Mouse (Mus musculus) layer of hippocampus, adult 8-10 months (tissue): ENCODE measurements at regions not wholly inside any gene's neighbourhood (a gene's known extent, or its start where the extent isn't known, plus 50 kb on each side); places are given as distances from the start of the nearest gene placed in this dataset.

Source experiments
- DNase-seq, 2 experiments: peaks; one replicate each; pipeline ENCODE4 v3.0.0; 2022; ENCODE audit warnings: low spot score in 2 of 2

- DNase-seq: no peak
These were observed 54.8 kb upstream of the Scel start for GRCm38 (mm10) chr14:103458340-103458739.

- DNase-seq: peak in 1 of 2 experiments; percentile 23
These were observed 57.0 kb upstream of the Scel start for GRCm38 (mm10) chr14:103456106-103456505.

- no peak for DNase-seq
These were observed 62.4 kb upstream of the Scel start for GRCm38 (mm10) chr14:103450756-103451155.

- no peak for DNase-seq
These were observed 63.7 kb upstream of the Scel start for GRCm38 (mm10) chr14:103449447-103449846.

- no peak for DNase-seq
These were observed 64.1 kb upstream of the Scel start for GRCm38 (mm10) chr14:103449033-103449432.

GRCm38 (mm10) chr14:103446671-103447070 is 66.5 kb upstream of the Scel start:
- peak; percentile 37 to 45 for DNase-seq

GRCm38 (mm10) chr14:103441454-103442065 is 71.6 kb upstream of the Scel start:
- no peak for DNase-seq

GRCm38 (mm10) chr14:103440243-103440642 is 72.9 kb upstream of the Scel start:
- peak; percentile 52 to 56 for DNase-seq

- DNase-seq: no peak
These were observed 78.9 kb upstream of the Scel start for GRCm38 (mm10) chr14:103434218-103434617.

- no peak for DNase-seq
These were observed 80.0 kb upstream of the Scel start for GRCm38 (mm10) chr14:103433106-103433505.

GRCm38 (mm10) chr14:103427873-103428272 is 81.3 kb upstream of the Mycbp2 start:
- no peak for DNase-seq

GRCm38 (mm10) chr14:103421305-103421822 is 74.8 kb upstream of the Mycbp2 start:
- no peak for DNase-seq

- no peak for DNase-seq
These were observed 70.8 kb upstream of the Mycbp2 start for GRCm38 (mm10) chr14:103417110-103418061.

- DNase-seq: no peak
These were observed 58.0 kb upstream of the Mycbp2 start for GRCm38 (mm10) chr14:103404611-103405010.

GRCm38 (mm10) chr14:103403054-103403453 is 56.4 kb upstream of the Mycbp2 start:
- no peak for DNase-seq

GRCm38 (mm10) chr14:103401983-103402382 is 55.4 kb upstream of the Mycbp2 start:
- DNase-seq: no peak

GRCm38 (mm10) chr14:103401280-103401679 is 54.7 kb upstream of the Mycbp2 start:
- no peak for DNase-seq

- DNase-seq: no peak
These were observed 51.8 kb upstream of the Mycbp2 start for GRCm38 (mm10) chr14:103398401-103398800.
